Mouse (Mus musculus): ENCODE data around the gene Ripor3. TPM values are rescaled to one million over a fixed set of nuclear protein-coding genes. Genes with fewer than 3 reads are reported as not detected.

The Ripor3 gene
- polyA plus RNA-seq, 1 experiment from 2014 or later: 1.1 TPM

DNA sequence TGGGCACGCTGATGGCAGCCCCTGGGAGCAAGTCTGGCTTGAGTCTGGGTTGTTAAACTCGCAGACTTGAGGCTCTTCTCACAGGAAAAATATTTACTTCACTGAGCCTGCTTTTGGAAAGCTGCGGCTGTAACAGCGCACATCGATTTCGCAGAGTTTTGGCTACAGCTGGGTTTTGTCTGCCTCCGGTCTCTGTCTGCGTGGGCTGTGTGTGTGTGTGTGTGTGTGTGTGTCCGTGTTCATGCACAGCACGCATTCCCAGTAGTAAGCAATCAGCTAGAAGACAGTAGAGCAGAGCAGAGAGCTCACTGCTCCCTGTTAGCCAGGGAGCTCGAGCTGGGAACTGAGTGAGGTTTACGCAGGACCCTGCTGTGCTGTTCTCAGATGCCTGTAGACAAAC lies 14.8 kb upstream of the Ripor3 start:
- Histone ChIP-seq H3K27me3 (no peaks in the 10 kb centered on the region), H3K36me3 (no peaks in the 10 kb centered on the region), H3K4me1 (no peaks in the 10 kb centered on the region), H3K27ac (replicated peaks) (no peak overlapping the region), H3K9ac (replicated peaks) (no peak overlapping the region), H3K4me2 (replicated peaks) (no peak overlapping the region), H3K4me3 (no peak overlapping the region), H3K9me3 (no peaks in the 10 kb centered on the region; the same call in 1 of the 2 replicates)
- WGBS: 63% methylated on average over 12 of the region's 12 CpGs
- ATAC-seq (ENCODE audit: low FRiP score, low read depth): no peak

DNA sequence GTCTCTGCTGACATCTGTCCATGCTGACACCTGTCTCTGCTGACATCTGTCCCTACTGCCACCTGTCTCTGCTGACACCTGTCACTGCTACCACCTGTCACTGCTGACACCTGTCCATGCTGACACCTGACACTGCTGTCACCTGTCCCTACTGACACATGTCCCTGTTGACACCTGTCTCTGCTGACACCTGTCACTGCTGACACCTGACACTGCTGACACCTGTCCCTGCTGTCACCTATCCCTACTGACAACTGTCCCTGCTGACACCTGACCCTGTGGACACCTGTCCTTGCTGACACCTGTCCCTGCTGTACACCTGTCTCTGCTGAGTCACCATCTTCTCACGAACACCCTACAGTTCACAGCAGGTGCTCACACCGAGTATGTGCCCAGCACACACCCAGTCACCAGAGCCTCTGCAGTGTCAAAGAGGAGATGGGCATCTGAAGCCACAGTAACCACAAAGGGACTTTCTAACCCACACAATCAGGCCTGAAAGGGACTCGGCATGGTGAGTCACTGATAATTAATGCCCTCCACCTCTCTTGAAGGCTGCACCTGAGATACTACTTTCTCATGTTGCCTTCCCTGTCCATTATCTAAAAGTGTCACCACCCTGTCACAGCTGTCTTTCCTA lies 13.5 kb upstream of the Ripor3 start:
- no peaks in the 10 kb centered on the region; the same call in 1 of the 2 replicates for H3K9me3 ChIP-seq
- no peak overlapping the region for H3K9ac ChIP-seq (replicated peaks)
- no peak for ATAC-seq (ENCODE audit: low FRiP score, low read depth)
- no peaks in the 10 kb centered on the region for H3K27me3 ChIP-seq
- H3K4me2 ChIP-seq (replicated peaks): no peak overlapping the region
- no peaks in the 10 kb centered on the region for H3K36me3 ChIP-seq
- WGBS: 77% methylated on average over 3 of the region's 3 CpGs
- no peaks in the 10 kb centered on the region for H3K4me1 ChIP-seq
- H3K27ac ChIP-seq (replicated peaks): no peak overlapping the region
- H3K4me3 ChIP-seq: no peak overlapping the region

DNA sequence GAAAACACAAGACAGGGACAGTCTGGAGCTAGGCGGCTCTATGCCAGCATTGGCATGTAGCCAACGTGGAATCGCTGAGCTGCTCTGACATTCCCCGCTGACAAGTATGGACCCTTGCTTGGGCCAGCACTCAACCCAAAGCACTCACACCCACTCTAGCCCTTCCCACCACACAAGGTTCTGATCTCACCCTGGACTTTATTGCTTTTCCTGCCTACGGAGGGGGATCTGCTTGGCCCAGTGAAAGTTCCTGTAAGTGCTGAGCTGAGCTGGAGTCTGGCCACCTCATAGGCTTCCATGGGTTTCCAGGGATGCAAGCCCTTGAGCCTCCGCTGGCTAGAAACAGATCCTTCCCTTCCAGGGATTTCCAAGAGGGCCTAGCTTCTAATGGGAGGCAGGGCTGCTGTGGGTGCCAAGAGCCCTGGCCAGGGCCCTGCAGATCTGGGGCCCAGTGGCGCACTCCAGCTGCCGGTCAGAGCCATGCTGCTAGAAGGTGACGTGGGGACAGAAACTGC lies 8.8 kb upstream of the Ripor3 start:
- no peak overlapping the region for H3K27ac ChIP-seq (replicated peaks)
- WGBS: 88% methylated on average over 9 of the region's 9 CpGs
- no peak overlapping the region for H3K4me3 ChIP-seq

DNA sequence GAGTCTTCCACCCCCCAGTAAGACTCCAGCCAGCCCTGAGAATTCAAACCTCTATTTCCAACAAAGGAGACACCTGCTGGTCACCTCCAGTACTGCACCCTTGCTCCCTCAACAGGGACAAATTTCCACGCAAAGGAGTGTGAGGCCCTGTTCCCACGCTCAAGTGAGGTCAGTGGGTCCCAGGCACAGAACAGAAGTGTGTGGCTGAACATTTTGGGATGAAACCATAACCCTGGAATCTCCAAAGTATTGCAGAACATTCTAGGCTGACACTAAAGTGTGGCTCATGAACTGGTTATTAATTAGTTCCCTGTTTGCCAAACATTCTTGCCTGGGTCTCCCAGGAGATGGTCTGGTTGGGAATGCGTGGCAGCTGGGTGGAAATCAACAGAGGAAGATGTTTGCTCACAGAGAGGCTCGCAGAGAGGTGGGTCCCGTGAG lies 6.6 kb upstream of the Ripor3 start:
- Histone ChIP-seq H3K9ac (replicated peaks) (no peak overlapping the region), H3K27ac (replicated peaks) (no peak overlapping the region), H3K9me3 (no peaks in the 10 kb centered on the region), H3K36me3 (no peaks in the 10 kb centered on the region), H3K4me3 (no peak overlapping the region), H3K4me1 (no peaks in the 10 kb centered on the region), H3K27me3 (no peaks in the 10 kb centered on the region), H3K4me2 (replicated peaks) (no peak overlapping the region)
- ATAC-seq (ENCODE audit: low FRiP score, low read depth): no peak
- 21% methylated on average over 5 of the region's 5 CpGs for WGBS

More for the DNA sequence above, 8.8 kb upstream of the Ripor3 start:
- Histone ChIP-seq H3K9ac (replicated peaks) (no peak overlapping the region), H3K4me1 (no peaks in the 10 kb centered on the region), H3K27me3 (no peaks in the 10 kb centered on the region), H3K9me3 (no peaks in the 10 kb centered on the region), H3K36me3 (no peaks in the 10 kb centered on the region), H3K4me2 (replicated peaks) (no peak overlapping the region)
- ATAC-seq (ENCODE audit: low FRiP score, low read depth): no peak

DNA sequence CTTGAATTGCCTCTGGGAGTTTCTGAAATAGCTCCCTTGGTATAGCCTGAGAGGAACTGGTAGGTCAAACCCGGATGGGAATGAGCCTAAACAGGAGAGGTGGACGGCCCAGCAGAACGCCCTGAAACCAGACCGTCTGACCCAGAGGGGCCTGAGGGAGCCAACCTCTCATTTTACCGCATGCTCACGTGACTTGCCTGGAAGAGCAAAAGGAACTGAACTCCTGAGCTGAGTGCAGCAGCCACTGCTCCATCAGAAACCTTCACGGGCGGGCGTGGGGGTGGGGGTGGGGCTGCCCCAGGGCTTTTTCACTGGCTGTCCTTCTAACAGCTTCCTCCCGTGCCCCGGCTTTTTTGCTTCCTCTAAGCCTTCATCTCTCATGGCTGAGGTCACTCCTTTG lies 475 bp upstream of the Ripor3 start:
- H3K4me2 ChIP-seq (replicated peaks): no peak overlapping the region
- WGBS: 47% methylated on average over 11 of the region's 11 CpGs
- peaks cover 7% of the 10 kb centered on the region; the same call in 1 of the 2 replicates for H3K4me1 ChIP-seq
- ATAC-seq (ENCODE audit: low FRiP score, low read depth): no peak
- H3K9me3 ChIP-seq: no peaks in the 10 kb centered on the region
- H3K27me3 ChIP-seq: no peaks in the 10 kb centered on the region
- no peaks in the 10 kb centered on the region for H3K36me3 ChIP-seq
- 0 out of 2 replicates have a peak overlapping the region, but pooled peaks have one; percentile 49 for H3K27ac ChIP-seq (replicated peaks)
- H3K9ac ChIP-seq (replicated peaks): no peak overlapping the region
- no peak overlapping the region for H3K4me3 ChIP-seq

DNA sequence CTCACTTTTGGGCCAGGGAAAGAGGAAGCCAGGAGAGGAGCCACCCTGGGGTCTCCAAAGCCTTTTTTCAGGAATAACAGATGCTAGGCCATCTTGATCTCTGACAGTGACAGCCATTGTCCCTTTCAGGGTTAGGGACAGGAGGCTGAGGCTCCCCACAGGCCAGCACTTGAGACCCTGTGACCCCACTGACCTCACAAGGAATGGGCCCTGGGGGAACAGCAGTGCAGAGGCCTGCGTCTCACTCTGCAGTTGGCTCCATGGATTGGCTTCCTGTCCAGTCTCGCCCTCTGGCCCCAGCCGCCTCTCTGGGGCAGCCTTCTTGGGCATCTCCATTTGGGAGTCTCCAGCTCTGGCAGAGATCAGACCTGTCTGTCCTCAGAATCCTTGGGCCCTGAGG lies 2.3 kb downstream of the Ripor3 start:
- 56% methylated on average over 3 of the region's 3 CpGs for WGBS
- no peak overlapping the region for H3K4me2 ChIP-seq (replicated peaks)
- H3K9me3 ChIP-seq: no peaks in the 10 kb centered on the region
- no peaks in the 10 kb centered on the region for H3K27me3 ChIP-seq
- peaks cover 7% of the 10 kb centered on the region; the same call in 1 of the 2 replicates for H3K4me1 ChIP-seq
- no peak overlapping the region for H3K27ac ChIP-seq (replicated peaks)
- no peaks in the 10 kb centered on the region for H3K36me3 ChIP-seq
- H3K4me3 ChIP-seq: no peak overlapping the region
- H3K9ac ChIP-seq (replicated peaks): no peak overlapping the region
- ATAC-seq (ENCODE audit: low FRiP score, low read depth): no peak

DNA sequence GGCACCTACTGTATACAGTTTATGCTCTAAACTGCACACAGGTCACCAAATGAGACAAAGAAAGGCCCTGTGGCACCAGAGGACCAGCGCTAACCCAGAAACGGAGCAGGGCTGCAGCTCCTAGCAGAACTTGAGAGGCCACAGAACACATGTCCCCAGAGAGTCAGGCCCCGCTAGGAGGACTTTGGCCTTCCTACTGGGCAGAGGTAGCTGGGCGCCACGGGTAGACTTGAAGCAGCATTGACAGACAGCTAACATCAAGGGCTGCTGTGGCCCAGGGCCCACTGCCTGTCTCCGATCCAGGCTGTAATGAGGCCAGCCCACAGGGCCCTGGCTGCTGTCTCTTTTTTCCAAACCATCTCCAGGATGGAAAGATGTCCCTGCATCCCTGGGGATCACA lies 3.9 kb downstream of the Ripor3 start:
- Histone ChIP-seq H3K36me3 (no peaks in the 10 kb centered on the region), H3K4me3 (no peak overlapping the region), H3K27ac (replicated peaks) (no peak overlapping the region), H3K27me3 (no peaks in the 10 kb centered on the region), H3K9ac (replicated peaks) (no peak overlapping the region), H3K4me2 (replicated peaks) (no peak overlapping the region), H3K4me1 (peaks cover 7% of the 10 kb centered on the region; the same call in 1 of the 2 replicates), H3K9me3 (no peaks in the 10 kb centered on the region)
- ATAC-seq (ENCODE audit: low FRiP score, low read depth): no peak
- 86% methylated on average over 6 of the region's 6 CpGs for WGBS

DNA sequence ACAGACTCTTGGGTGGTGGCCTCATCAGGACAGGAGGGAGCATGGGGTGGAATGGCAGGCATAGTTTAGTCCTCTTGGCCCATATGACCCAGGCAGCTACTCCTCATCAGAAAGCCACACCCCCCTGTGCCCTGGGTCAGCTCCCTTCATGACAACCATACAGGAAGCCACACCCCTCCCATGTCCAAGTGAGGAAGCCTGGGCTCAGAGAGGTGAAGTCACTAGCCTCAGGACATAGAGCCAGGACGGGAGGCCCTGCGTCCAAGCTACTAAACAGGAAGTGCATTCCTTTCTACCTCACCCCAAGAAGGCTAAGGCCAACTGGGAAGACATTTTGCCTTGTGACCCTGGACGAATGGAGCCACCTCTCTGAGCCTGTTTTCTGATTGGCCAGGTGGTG lies 4.8 kb downstream of the Ripor3 start:
- no peak for ATAC-seq (ENCODE audit: low FRiP score, low read depth)
- Histone ChIP-seq H3K4me3 (no peak overlapping the region), H3K9me3 (peaks cover 2% of the 10 kb centered on the region; the same call in 1 of the 2 replicates), H3K27ac (replicated peaks) (no peak overlapping the region), H3K36me3 (no peaks in the 10 kb centered on the region), H3K27me3 (no peaks in the 10 kb centered on the region), H3K4me1 (peaks cover 6% of the 10 kb centered on the region; the same call in 1 of the 2 replicates), H3K9ac (replicated peaks) (no peak overlapping the region), H3K4me2 (replicated peaks) (no peak overlapping the region)
- WGBS: 63% methylated on average over 3 of the region's 3 CpGs

DNA sequence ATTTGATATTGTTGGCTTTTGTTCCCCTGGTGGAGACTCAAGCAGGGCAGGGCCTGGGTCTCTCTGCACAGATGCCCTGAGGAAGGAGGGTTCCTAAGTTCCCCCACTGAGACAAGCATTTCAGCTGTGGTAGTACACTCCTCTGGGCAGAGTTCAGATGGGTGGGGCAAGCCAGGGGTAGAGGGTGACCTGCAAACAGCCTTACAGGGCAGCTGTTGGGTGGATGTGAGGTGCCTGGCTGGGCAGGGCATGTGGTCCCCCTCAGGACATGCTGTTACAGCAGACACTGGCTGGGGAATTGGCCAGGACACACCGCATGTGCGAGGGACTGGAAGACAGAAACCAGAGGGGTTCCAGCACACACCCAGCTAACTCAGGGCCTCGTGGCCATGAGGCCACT lies 5.4 kb downstream of the Ripor3 start:
- no peak for ATAC-seq (ENCODE audit: low FRiP score, low read depth)
- H3K4me2 ChIP-seq (replicated peaks): no peak overlapping the region
- no peaks in the 10 kb centered on the region for H3K4me1 ChIP-seq
- no peak overlapping the region for H3K9ac ChIP-seq (replicated peaks)
- no peak overlapping the region for H3K4me3 ChIP-seq
- 80% methylated on average over 3 of the region's 3 CpGs for WGBS
- no peaks in the 10 kb centered on the region for H3K27me3 ChIP-seq
- no peak overlapping the region for H3K27ac ChIP-seq (replicated peaks)
- H3K36me3 ChIP-seq: no peaks in the 10 kb centered on the region
- H3K9me3 ChIP-seq: peaks cover 8% of the 10 kb centered on the region; the same call in 1 of the 2 replicates

DNA sequence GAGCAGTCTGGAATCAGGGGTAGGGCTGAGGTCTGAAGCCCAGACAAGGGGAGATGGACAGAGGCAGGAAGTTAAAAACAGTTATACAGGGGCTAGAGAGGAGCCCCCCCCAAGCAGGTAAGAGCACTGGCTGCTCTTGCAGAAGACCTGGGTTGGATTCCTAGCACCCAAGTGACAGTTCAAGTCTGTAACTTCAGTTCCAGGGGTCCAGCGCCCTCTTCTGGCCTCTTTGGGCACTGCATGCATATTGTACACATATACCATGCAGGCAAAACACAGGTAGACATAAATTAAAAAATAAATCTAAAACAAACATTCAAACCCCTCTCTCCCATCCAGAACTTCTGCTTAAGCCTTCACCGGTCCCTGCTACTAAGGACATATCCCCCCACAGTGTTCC lies 6.0 kb downstream of the Ripor3 start:
- Histone ChIP-seq H3K4me2 (replicated peaks) (no peak overlapping the region), H3K9me3 (peaks cover 8% of the 10 kb centered on the region; the same call in 1 of the 2 replicates), H3K36me3 (no peaks in the 10 kb centered on the region), H3K4me1 (no peaks in the 10 kb centered on the region), H3K4me3 (no peak overlapping the region), H3K27ac (replicated peaks) (no peak overlapping the region), H3K9ac (replicated peaks) (no peak overlapping the region), H3K27me3 (no peaks in the 10 kb centered on the region)
- ATAC-seq (ENCODE audit: low FRiP score, low read depth): no peak
- 55% methylated on average over 2 of the region's 2 CpGs for WGBS

DNA sequence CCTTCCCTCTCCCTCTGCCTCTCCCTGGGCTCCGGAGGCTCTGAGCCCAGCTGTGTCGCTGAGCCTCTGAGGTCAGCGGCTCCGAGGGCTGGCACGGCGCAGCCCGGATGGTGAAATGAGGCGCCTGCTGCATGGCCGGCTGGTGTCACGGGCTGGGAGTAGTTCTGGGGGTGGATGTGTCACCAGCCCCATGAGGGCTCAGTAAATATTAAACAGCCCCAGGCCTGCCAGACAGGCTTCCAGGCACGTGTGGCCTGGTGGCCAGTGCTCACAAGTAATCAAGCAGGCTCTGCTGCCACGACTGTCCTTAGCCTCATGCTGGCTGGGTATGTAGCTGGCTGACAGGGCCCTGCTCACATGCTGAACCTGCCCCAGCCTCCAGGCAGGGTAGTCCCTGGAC lies 7.0 kb downstream of the Ripor3 start:
- Histone ChIP-seq H3K36me3 (no peaks in the 10 kb centered on the region), H3K4me1 (no peaks in the 10 kb centered on the region), H3K4me2 (replicated peaks) (no peak overlapping the region), H3K9ac (replicated peaks) (no peak overlapping the region), H3K9me3 (peaks cover 8% of the 10 kb centered on the region; the same call in 1 of the 2 replicates), H3K4me3 (no peak overlapping the region), H3K27me3 (no peaks in the 10 kb centered on the region), H3K27ac (replicated peaks) (no peak overlapping the region)
- peak; percentile 41; the same call in 1 of the 2 replicates for ATAC-seq (ENCODE audit: low FRiP score, low read depth)
- WGBS: 69% methylated on average over 12 of the region's 12 CpGs

DNA sequence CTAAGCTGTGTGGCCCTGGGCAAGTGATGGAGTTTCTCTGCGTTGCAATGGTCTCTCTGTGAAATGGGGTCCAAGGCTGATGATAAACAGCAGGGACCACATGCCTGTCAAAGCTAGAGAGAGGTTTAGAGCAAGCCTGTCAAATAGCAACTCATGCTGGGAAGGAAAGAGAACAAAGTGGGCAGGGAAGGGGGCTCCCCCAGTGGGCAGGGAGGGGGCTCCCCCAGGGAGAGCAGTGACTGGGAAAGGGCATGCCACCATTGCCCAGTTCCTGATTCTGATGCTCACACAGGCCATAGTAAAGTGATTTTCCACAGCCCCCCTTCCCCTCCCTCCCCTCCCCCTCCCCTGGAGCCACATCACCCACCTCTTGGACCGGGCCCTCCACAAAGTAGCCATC lies 7.5 kb downstream of the Ripor3 start:
- Histone ChIP-seq H3K36me3 (no peaks in the 10 kb centered on the region), H3K9ac (replicated peaks) (no peak overlapping the region), H3K4me2 (replicated peaks) (no peak overlapping the region), H3K27ac (replicated peaks) (no peak overlapping the region), H3K27me3 (no peaks in the 10 kb centered on the region), H3K9me3 (peaks cover 8% of the 10 kb centered on the region; the same call in 1 of the 2 replicates), H3K4me1 (no peaks in the 10 kb centered on the region), H3K4me3 (no peak overlapping the region)
- ATAC-seq (ENCODE audit: low FRiP score, low read depth): no peak
- WGBS: 76% methylated on average over 2 of the region's 2 CpGs
